Mouse (Mus musculus): Measurements from ENCODE around the gene Eloa.

DNA sequence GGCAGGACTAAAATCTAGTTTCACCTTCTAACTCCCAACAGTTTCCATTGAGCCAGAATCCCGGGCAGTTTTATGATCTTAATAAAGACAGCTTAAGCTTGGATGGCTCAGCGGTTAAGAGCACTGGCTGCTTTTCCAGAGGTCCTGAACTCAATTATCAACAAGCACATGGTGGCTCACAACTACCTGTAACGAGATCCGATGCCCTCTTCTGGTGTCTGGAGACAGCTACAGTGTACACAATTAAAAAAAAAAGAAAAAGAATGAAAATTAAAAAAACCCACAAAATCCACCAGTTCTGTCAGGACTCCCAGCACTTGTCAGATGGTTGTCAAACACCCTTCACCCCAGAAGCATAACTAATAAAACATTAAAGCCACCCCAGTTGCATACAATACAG, 26.1 kb upstream of the Eloa start:
- TF ChIP-seq CTCF (conservative IDR thresholded peaks at IDR 0.05; ENCODE audit: low read length) (no peak), NANOG (IDR thresholded peaks at IDR 0.05; ENCODE audit: borderline replicate concordance, low read length) (no peak)

Measured in E14TG2a.4 (cell line).